Mouse (Mus musculus): ENCODE data around the gene Eif2b5. TPM values are rescaled to one million over a fixed set of nuclear protein-coding genes. Genes with fewer than 3 reads are reported as not detected.
A peak's percentile ranks its signal among the peaks of the same experiment; 100 is the strongest.
"Not testable (repeated sequence)": the region's sequence is repeated elsewhere in the genome, so short reads cannot be mapped to it uniquely, and the experiment has no call there.

Gene Eif2b5
- polyA plus RNA-seq, 1 experiment from 2014 or later = 121 TPM

GRCm38 (mm10) chr16:20474786-20475185 is 23.8 kb upstream of the Eif2b5 start:
- H3K4me2 ChIP-seq (replicated peaks; ENCODE audit: low read depth, low read length) = no peak overlapping the region
- no peak overlapping the region for H3K27ac ChIP-seq (ENCODE audit: low read length)
- 83% methylated on average over 6 of the region's 6 CpGs for WGBS

GRCm38 (mm10) chr16:20475335-20475734 is 23.3 kb upstream of the Eif2b5 start:
- no peak for ATAC-seq (ENCODE audit: low FRiP score, low TSS enrichment)
- Histone ChIP-seq H3K27me3 (ENCODE audit: insufficient read depth, low read length) (no peaks in the 10 kb centered on the region), H3K4me3 (ENCODE audit: low read length) (no peak overlapping the region), H3K36me3 (ENCODE audit: insufficient read depth, low read length) (no peaks in the 10 kb centered on the region), H3K4me2 (replicated peaks; ENCODE audit: low read depth, low read length) (no peak overlapping the region), H3K4me1 (ENCODE audit: insufficient read depth, low read length) (no peaks in the 10 kb centered on the region), H3K27ac (ENCODE audit: low read length) (no peak overlapping the region), H3K9me3 (ENCODE audit: low read length) (no peaks in the 10 kb centered on the region), H3K9ac (replicated peaks; ENCODE audit: low read length) (no peak overlapping the region)
- WGBS = 87% methylated on average over 1 of the region's 1 CpGs

More at GRCm38 (mm10) chr16:20474786-20475185, 23.8 kb upstream of the Eif2b5 start:
- Histone ChIP-seq H3K4me3 (ENCODE audit: low read length) (no peak overlapping the region), H3K27me3 (ENCODE audit: insufficient read depth, low read length) (no peaks in the 10 kb centered on the region), H3K36me3 (ENCODE audit: insufficient read depth, low read length) (no peaks in the 10 kb centered on the region), H3K9me3 (ENCODE audit: low read length) (no peaks in the 10 kb centered on the region), H3K9ac (replicated peaks; ENCODE audit: low read length) (no peak overlapping the region), H3K4me1 (ENCODE audit: insufficient read depth, low read length) (no peaks in the 10 kb centered on the region)
- ATAC-seq (ENCODE audit: low FRiP score, low TSS enrichment) = no peak

GRCm38 (mm10) chr16:20476857-20477256 is 21.8 kb upstream of the Eif2b5 start:
- Histone ChIP-seq H3K27me3 (ENCODE audit: insufficient read depth, low read length) (no peaks in the 10 kb centered on the region), H3K4me2 (replicated peaks; ENCODE audit: low read depth, low read length) (no peak overlapping the region), H3K36me3 (ENCODE audit: insufficient read depth, low read length) (no peaks in the 10 kb centered on the region), H3K4me3 (ENCODE audit: low read length) (no peak overlapping the region), H3K4me1 (ENCODE audit: insufficient read depth, low read length) (no peaks in the 10 kb centered on the region), H3K9ac (replicated peaks; ENCODE audit: low read length) (no peak overlapping the region), H3K27ac (ENCODE audit: low read length) (no peak overlapping the region), H3K9me3 (ENCODE audit: low read length) (no peaks in the 10 kb centered on the region)
- WGBS = 56% methylated on average over 1 of the region's 1 CpGs
- peak; percentile 62; the same call in 1 of the 2 replicates for ATAC-seq (ENCODE audit: low FRiP score, low TSS enrichment)

DNA sequence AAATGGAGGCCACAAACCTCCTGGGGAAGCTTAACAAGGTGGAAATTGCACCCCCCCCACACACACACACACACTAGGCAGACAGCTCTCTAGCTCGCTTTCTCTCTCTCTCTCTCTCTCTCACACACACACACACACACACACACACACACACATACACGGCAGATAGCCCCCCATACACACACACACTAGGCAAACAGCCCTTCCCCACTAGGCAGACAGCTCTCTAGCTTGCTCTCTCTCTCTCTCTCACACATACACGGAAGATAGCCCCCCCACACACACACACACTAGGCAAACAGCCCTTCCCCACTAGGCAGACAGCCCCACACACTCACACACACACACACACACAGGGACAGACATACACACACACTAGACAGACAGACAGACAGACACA is 21.3 kb upstream of the Eif2b5 start:
- H3K27ac ChIP-seq (ENCODE audit: low read length) = no peak overlapping the region
- peak; percentile 12; the same call in 1 of the 2 replicates for ATAC-seq (ENCODE audit: low FRiP score, low TSS enrichment)
- H3K27me3 ChIP-seq (ENCODE audit: insufficient read depth, low read length) = no peaks in the 10 kb centered on the region
- no peak overlapping the region for H3K9ac ChIP-seq (replicated peaks; ENCODE audit: low read length)
- WGBS = 64% methylated on average over 3 of the region's 3 CpGs
- no peak overlapping the region for H3K4me3 ChIP-seq (ENCODE audit: low read length)
- H3K4me1 ChIP-seq (ENCODE audit: insufficient read depth, low read length) = no peaks in the 10 kb centered on the region
- H3K36me3 ChIP-seq (ENCODE audit: insufficient read depth, low read length) = no peaks in the 10 kb centered on the region
- H3K4me2 ChIP-seq (replicated peaks; ENCODE audit: low read depth, low read length) = no peak overlapping the region
- no peaks in the 10 kb centered on the region for H3K9me3 ChIP-seq (ENCODE audit: low read length)

- Histone ChIP-seq H3K9me3 (ENCODE audit: low read length) (no peaks in the 10 kb centered on the region), H3K27me3 (ENCODE audit: insufficient read depth, low read length) (no peaks in the 10 kb centered on the region), H3K4me3 (ENCODE audit: low read length) (no peak overlapping the region), H3K4me2 (replicated peaks; ENCODE audit: low read depth, low read length) (no peak overlapping the region), H3K27ac (ENCODE audit: low read length) (no peak overlapping the region), H3K9ac (replicated peaks; ENCODE audit: low read length) (no peak overlapping the region), H3K4me1 (ENCODE audit: insufficient read depth, low read length) (no peaks in the 10 kb centered on the region), H3K36me3 (ENCODE audit: insufficient read depth, low read length) (no peaks in the 10 kb centered on the region)
- WGBS = 51% methylated on average over 2 of the region's 2 CpGs
- ATAC-seq (ENCODE audit: low FRiP score, low TSS enrichment) = peak; percentile 62; the same call in 1 of the 2 replicates
Measured at GRCm38 (mm10) chr16:20478504-20478903, 20.1 kb upstream of the Eif2b5 start.

GRCm38 (mm10) chr16:20479026-20479760 is 19.4 kb upstream of the Eif2b5 start:
- ATAC-seq (ENCODE audit: low FRiP score, low TSS enrichment); H3K4me1 ChIP-seq (ENCODE audit: insufficient read depth, low read length); H3K27me3 ChIP-seq (ENCODE audit: insufficient read depth, low read length); H3K9ac ChIP-seq (replicated peaks; ENCODE audit: low read length); H3K27ac ChIP-seq (ENCODE audit: low read length); H3K9me3 ChIP-seq (ENCODE audit: low read length); H3K36me3 ChIP-seq (ENCODE audit: insufficient read depth, low read length); H3K4me3 ChIP-seq (ENCODE audit: low read length); H3K4me2 ChIP-seq (replicated peaks; ENCODE audit: low read depth, low read length): not testable (repeated sequence)
- WGBS = 85% methylated on average over 12 of the region's 12 CpGs

DNA sequence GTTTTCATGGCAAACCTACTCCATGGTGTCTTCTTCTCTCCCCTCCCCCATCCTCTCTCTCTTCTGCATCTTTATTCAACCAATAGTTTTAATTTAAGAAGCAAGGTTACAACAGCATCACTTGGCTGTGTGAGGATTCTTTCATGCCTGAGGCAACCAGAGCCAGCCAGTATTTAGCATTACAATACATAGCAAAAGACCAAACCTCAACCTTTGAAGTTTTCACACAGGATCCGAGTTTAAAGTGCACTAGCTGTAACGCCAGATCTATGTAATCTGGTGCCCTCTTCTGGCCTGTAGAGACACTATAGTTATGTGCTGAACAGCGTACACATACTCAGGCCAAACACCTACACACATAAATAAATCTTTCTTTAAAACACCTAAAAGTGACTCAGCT is 18.5 kb upstream of the Eif2b5 start:
- Histone ChIP-seq H3K4me2 (replicated peaks; ENCODE audit: low read depth, low read length) (no peak overlapping the region), H3K4me3 (ENCODE audit: low read length) (no peak overlapping the region), H3K36me3 (ENCODE audit: insufficient read depth, low read length) (no peaks in the 10 kb centered on the region), H3K9ac (replicated peaks; ENCODE audit: low read length) (no peak overlapping the region), H3K27ac (ENCODE audit: low read length) (no peak overlapping the region), H3K27me3 (ENCODE audit: insufficient read depth, low read length) (no peaks in the 10 kb centered on the region), H3K4me1 (ENCODE audit: insufficient read depth, low read length) (no peaks in the 10 kb centered on the region), H3K9me3 (ENCODE audit: low read length) (no peaks in the 10 kb centered on the region)
- 30% methylated on average over 3 of the region's 3 CpGs for WGBS
- 0 out of 2 replicates have a peak, but pooled peaks have one; percentile 67 for ATAC-seq (ENCODE audit: low FRiP score, low TSS enrichment)

DNA sequence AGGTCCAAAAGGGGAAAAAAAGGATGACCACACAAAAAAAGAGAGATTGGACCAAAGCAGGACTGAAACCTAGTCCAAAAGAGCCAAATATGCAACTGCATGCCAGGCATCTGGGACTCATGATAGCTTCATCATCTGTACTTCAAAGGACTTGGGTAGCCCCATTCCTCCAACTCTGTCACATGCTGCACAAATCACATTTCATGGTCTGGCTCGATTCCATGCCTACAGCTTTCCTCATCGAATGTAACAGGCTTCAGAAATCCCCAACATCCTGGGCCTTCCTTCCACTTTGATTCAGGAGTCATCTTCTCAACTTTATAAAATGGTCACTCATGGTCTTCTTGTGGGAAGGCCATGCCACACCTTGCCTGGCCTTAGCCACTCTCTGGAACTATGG is 16.9 kb upstream of the Eif2b5 start:
- no peaks in the 10 kb centered on the region for H3K4me1 ChIP-seq (ENCODE audit: insufficient read depth, low read length)
- no peak overlapping the region for H3K9ac ChIP-seq (replicated peaks; ENCODE audit: low read length)
- no peak overlapping the region for H3K4me2 ChIP-seq (replicated peaks; ENCODE audit: low read depth, low read length)
- H3K4me3 ChIP-seq (ENCODE audit: low read length) = no peak overlapping the region
- H3K27me3 ChIP-seq (ENCODE audit: insufficient read depth, low read length) = no peaks in the 10 kb centered on the region
- ATAC-seq (ENCODE audit: low FRiP score, low TSS enrichment) = no peak
- no peak overlapping the region for H3K27ac ChIP-seq (ENCODE audit: low read length)
- H3K9me3 ChIP-seq (ENCODE audit: low read length) = no peaks in the 10 kb centered on the region
- H3K36me3 ChIP-seq (ENCODE audit: insufficient read depth, low read length) = no peaks in the 10 kb centered on the region
- 83% methylated on average over 2 of the region's 2 CpGs for WGBS

DNA sequence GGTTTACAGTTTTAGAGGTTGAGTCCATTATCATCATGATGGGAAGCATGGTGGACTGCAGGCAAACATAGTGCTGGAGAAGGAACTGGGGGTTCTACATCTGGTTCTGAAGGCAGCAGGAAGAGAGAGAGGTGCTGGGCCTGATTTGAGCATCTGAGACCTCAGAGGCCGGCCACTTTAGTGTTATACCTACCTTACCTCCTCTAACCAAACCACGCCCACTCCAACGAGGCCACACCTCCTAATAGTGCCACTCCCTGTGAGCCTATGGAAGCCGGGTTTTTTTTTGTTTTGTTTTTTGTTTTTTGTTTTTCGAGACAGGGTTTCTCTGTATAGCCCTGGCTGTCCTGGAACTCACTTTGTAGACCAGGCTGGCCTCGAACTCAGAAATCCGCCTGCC is 14.9 kb upstream of the Eif2b5 start:
- H3K9me3 ChIP-seq (ENCODE audit: low read length); H3K36me3 ChIP-seq (ENCODE audit: insufficient read depth, low read length); H3K4me2 ChIP-seq (replicated peaks; ENCODE audit: low read depth, low read length); ATAC-seq (ENCODE audit: low FRiP score, low TSS enrichment); H3K27ac ChIP-seq (ENCODE audit: low read length); H3K9ac ChIP-seq (replicated peaks; ENCODE audit: low read length); H3K4me1 ChIP-seq (ENCODE audit: insufficient read depth, low read length); H3K27me3 ChIP-seq (ENCODE audit: insufficient read depth, low read length); H3K4me3 ChIP-seq (ENCODE audit: low read length): not testable (repeated sequence)
- WGBS = 90% methylated on average over 6 of the region's 7 CpGs

DNA sequence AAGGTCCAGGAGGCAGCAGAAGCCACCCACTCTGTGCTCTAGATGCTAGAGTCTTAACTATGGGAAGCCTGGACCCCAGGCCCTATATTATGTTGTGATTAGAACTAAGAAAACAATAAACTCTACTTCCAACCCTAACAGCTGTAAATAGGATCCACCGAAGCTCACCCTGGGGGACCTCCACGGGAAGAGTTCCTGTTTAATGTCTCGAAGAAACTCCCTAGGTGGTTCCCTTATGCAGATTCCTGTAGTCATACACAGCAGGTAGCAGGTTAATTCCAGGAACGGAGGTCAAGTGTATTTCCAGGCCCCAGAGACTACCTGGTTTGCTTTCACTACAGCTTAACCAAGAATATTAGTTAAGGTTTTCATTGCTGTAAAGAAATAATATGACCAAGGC is 13.6 kb upstream of the Eif2b5 start:
- Histone ChIP-seq H3K9me3 (ENCODE audit: low read length) (no peaks in the 10 kb centered on the region), H3K9ac (replicated peaks; ENCODE audit: low read length) (no peak overlapping the region), H3K4me2 (replicated peaks; ENCODE audit: low read depth, low read length) (no peak overlapping the region), H3K4me3 (ENCODE audit: low read length) (no peak overlapping the region), H3K36me3 (ENCODE audit: insufficient read depth, low read length) (no peaks in the 10 kb centered on the region), H3K4me1 (ENCODE audit: insufficient read depth, low read length) (no peaks in the 10 kb centered on the region), H3K27me3 (ENCODE audit: insufficient read depth, low read length) (no peaks in the 10 kb centered on the region), H3K27ac (ENCODE audit: low read length) (no peak overlapping the region)
- no peak for ATAC-seq (ENCODE audit: low FRiP score, low TSS enrichment)
- WGBS = 42% methylated on average over 4 of the region's 4 CpGs

Data from kidney, embryonic 16.5 days (tissue).